Mouse (Mus musculus): ENCODE measurements around the gene Foxc2. TPM values are rescaled to one million over a fixed set of nuclear protein-coding genes. Genes with fewer than 3 reads are reported as not detected.

Gene Foxc2
- under 1 TPM in 1 of 2 experiments, not detected in 1; 0.21 TPM for total RNA-seq (2023)

DNA sequence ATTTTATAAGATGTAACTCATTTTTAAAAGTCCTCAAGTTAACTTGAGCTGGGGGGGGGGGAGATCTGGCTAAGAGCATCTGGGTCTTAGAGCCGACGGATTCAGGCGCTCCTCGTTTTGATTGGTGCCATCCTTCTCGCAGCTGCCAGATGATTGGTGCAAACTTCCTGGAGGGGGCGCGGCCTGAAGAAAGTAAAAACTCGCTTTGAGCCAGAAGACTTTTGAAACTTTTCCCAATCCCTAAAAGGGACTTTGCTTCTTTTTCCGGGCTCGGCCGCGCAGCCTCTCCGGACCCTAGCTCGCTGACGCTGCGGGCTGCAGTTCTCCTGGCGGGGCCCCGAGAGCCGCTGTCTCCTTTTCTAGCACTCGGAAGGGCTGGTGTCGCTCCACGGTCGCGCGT, at the start of gene Foxc2:
Gene Foxc2 (plus strand): TSS at position 224 of the 400 bp plus-strand sequence.

GRCm38 (mm10) chr8:121084210-121084951, 31.6 kb upstream of the Foxc2 start, which contains the start of gene Foxf1:
Foxf1 (plus strand) TSS chr8:121084386.

DNA sequence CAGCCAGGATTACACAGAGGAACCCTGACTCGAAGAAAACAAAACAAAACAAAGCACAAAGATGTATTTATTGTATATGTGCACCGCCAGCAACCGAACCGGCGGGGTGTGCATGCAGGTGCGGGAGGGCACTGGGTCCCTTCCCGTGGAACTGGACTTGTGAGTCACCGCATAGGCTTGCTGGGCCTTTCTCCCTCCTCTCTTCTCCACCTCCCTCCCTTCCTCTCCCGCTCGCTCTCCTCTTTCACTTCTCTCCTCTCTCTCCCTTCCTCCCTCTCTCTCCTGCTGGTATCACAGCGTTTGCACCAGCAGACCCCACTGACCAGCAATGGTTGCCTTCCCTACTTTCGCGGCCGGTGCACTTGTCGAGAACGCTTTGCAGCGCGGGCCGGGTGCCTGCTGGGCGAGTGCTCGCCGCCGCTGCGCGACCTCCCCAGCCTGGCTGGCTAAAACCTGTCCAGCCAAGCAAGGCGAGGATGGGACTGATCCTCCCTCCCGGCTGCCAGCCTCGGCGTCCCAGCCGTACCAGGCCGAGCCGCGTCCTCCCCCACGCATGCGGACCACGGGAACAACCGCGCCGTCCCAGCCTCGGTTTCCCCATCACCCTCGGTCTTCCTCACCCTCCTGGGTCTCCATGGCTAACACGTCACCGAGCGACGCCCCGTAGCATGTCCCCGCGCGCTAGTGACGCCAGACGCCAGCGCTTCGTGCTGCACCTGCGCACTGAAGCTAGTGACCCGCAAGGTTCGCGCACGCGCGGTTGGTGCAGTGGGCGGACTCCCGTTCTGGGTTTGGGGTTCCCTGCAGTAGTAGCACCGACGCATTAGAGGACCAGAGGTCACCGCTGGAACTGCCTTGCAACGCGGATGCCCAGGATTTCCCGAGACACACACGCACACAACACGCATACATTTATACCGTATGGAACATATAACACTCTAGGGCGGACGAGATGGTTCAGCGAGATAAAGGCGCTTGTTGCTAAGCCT, 8.0 kb upstream of the Foxc2 start, which contains the start of gene Mthfsd:
Gene Mthfsd (minus strand): TSS at position 725 of the 989 bp plus-strand sequence.

GRCm38 (mm10) chr8:121127756-121128375, 11.9 kb downstream of the Foxc2 start, which contains the start of gene Foxl1:
Foxl1 (plus strand) TSS chr8:121127940.

Other genes starting within 250 kb of the Foxc2 start
- gene Foxf1, start 31.8 kb upstream of the Foxc2 start, total RNA-seq (2023) = not detected
- gene Mthfsd, start 7.8 kb upstream of the Foxc2 start, total RNA-seq (2023) = 10 to 100 TPM; 20.0 to 22.1 TPM
- gene Foxl1, start 11.8 kb downstream of the Foxc2 start, total RNA-seq (2023) = not detected

Measured in T-cell, adult 66 days (primary cell).